Mouse (Mus musculus) CD4-positive, CD25-positive, alpha-beta regulatory T cell, adult 2 months (primary cell): Measurements from ENCODE around the gene Mup9.
"Not testable (repeated sequence)": the region's sequence is repeated elsewhere in the genome, so short reads cannot be mapped to it uniquely, and the experiment has no call there.

ENCODE experiments used
- DNase-seq: peaks from one replicate; pipeline ENCODE4 v3.0.0-alpha.2; 2012; ENCODE audit warnings: low read depth, low spot score

Mup9 gene

DNA sequence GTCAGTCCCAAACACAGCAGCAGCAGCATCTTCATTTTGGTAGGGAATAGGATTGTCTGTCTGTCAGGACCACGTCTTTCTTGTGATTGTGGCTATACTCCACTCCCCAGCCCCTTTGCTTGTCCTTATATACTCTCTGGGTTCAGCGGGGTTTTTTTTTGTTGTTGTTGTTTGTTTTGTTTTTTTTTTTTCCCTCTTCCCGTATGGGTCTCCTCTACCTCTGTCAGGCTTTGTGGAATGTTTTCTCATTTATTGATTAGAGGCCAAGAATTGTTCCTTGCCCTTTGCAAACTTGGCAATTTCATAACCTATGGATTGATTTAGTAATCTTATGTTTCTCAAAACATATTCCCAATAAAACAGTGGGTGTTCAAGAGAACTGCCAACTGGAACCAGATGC lies at the start of gene Mup9:
Mup9 (minus strand) TSS at position 101 of the 400 bp plus-strand sequence.
- DNase-seq: not testable (repeated sequence)
